In genomic region chr12:70184173-70184783, GRCm38 (mm10) we compare ENCODE assay signal across 17 mouse cellular contexts. TPM values are rescaled to one million over a fixed set of nuclear protein-coding genes. Genes with fewer than 3 reads are reported as not detected.
A peak's percentile ranks its signal among the peaks of the same experiment; 100 is the strongest.
DNase-seq lines count a peak whose midpoint lies in the region; ATAC-seq and TF ChIP-seq lines count a peak whose summit lies in the region.
"Had no signal": no experiment of that assay in that cellular context is flagged by ENCODE, and none has a peak within 500 bp of the region (broad histone marks: within the 10 kb centered on the region; RNA-seq: fewer than 3 reads in every experiment).

No protein-coding gene starts in this region.

- H3K9ac ChIP-seq in forebrain, embryonic 15.5 days (replicated peaks): no peak overlapping the region
- H3K9ac ChIP-seq in forebrain, embryonic 12.5 days: no peak overlapping the region
- H3K9ac ChIP-seq in forebrain, embryonic 16.5 days (replicated peaks; ENCODE audit: low read depth, low read length): no peak overlapping the region
- no peak overlapping the region for H3K9ac ChIP-seq in midbrain, embryonic 15.5 days

- H3K36me3 ChIP-seq in forebrain, embryonic 15.5 days: no peaks in the 10 kb centered on the region
- no peaks in the 10 kb centered on the region for H3K36me3 ChIP-seq in forebrain, embryonic 12.5 days (replicated peaks)
- no peaks in the 10 kb centered on the region for H3K36me3 ChIP-seq in forebrain, embryonic 16.5 days (ENCODE audit: control insufficient read depth, insufficient read depth)
- H3K36me3 ChIP-seq in midbrain, embryonic 15.5 days (replicated peaks): no peaks in the 10 kb centered on the region

- 78% methylated on average over 22 of the region's 22 CpGs for WGBS in forebrain, embryonic 15.5 days
- WGBS in forebrain, embryonic 12.5 days: 78% methylated on average over 22 of the region's 22 CpGs
- 77% methylated on average over 22 of the region's 22 CpGs for WGBS in forebrain, embryonic 16.5 days
- WGBS in midbrain, embryonic 15.5 days: 74% methylated on average over 22 of the region's 22 CpGs

- no peak for ATAC-seq in forebrain, embryonic 15.5 days (replicated peaks)
- ATAC-seq in forebrain, embryonic 12.5 days (ENCODE audit: low FRiP score): no peak
- no peak for ATAC-seq in forebrain, embryonic 16.5 days
- ATAC-seq in midbrain, embryonic 15.5 days (replicated peaks): 0 out of 2 replicates have a peak, but pooled peaks have one; percentile 63
- no peak for ATAC-seq in megakaryocyte progenitor cell, adult 5-6 weeks (replicated peaks; ENCODE audit: poor library complexity)
- no peak for ATAC-seq in erythroid progenitor cell, adult 5-6 weeks (replicated peaks; ENCODE audit: low FRiP score, poor library complexity, severe bottlenecking)
- ATAC-seq: intestine, postnatal 0 days had no signal

- no peak for TF ChIP-seq CTCF in brain, embryonic 14.5 days (IDR thresholded peaks at IDR 0.05; ENCODE audit: borderline replicate concordance, extremely low read depth, insufficient read depth, insufficient read length)

- no peak overlapping the region for H3K27ac ChIP-seq in forebrain, embryonic 15.5 days (replicated peaks)
- no peak overlapping the region for H3K27ac ChIP-seq in forebrain, embryonic 12.5 days
- H3K27ac ChIP-seq in forebrain, embryonic 16.5 days (ENCODE audit: low read length): no peak overlapping the region
- peak overlapping the region; percentile 48; the same call in 1 of the 2 replicates for H3K27ac ChIP-seq in midbrain, embryonic 15.5 days
- H3K27ac ChIP-seq: stomach, postnatal 0 days had no signal

- no peaks in the 10 kb centered on the region for H3K27me3 ChIP-seq in forebrain, embryonic 15.5 days
- H3K27me3 ChIP-seq in forebrain, embryonic 12.5 days: no peaks in the 10 kb centered on the region
- H3K27me3 ChIP-seq in forebrain, embryonic 16.5 days (replicated peaks; ENCODE audit: control insufficient read depth, insufficient read depth, low read length): no peaks in the 10 kb centered on the region
- H3K27me3 ChIP-seq in midbrain, embryonic 15.5 days (replicated peaks): no peaks in the 10 kb centered on the region

- no peaks in the 10 kb centered on the region for H3K4me1 ChIP-seq in forebrain, embryonic 15.5 days
- H3K4me1 ChIP-seq in forebrain, embryonic 12.5 days: no peaks in the 10 kb centered on the region
- H3K4me1 ChIP-seq in forebrain, embryonic 16.5 days (replicated peaks; ENCODE audit: control insufficient read depth, insufficient read depth, low read length): no peaks in the 10 kb centered on the region
- H3K4me1 ChIP-seq in midbrain, embryonic 15.5 days: no peaks in the 10 kb centered on the region

- no peak overlapping the region for H3K4me2 ChIP-seq in forebrain, embryonic 15.5 days (replicated peaks)
- H3K4me2 ChIP-seq in forebrain, embryonic 12.5 days: no peak overlapping the region
- H3K4me2 ChIP-seq in forebrain, embryonic 16.5 days (ENCODE audit: low read length): no peak overlapping the region
- no peak overlapping the region for H3K4me2 ChIP-seq in midbrain, embryonic 15.5 days
- H3K4me2 ChIP-seq: liver, embryonic 11.5 days had no signal

- H3K4me3 ChIP-seq in forebrain, embryonic 15.5 days: peak overlapping the region; percentile 10
- H3K4me3 ChIP-seq in forebrain, embryonic 12.5 days (replicated peaks): no peak overlapping the region
- peak overlapping the region; percentile 13; the same call in 1 of the 2 replicates for H3K4me3 ChIP-seq in forebrain, embryonic 16.5 days (replicated peaks; ENCODE audit: low read length)
- peak overlapping the region; percentile 27 for H3K4me3 ChIP-seq in midbrain, embryonic 15.5 days

- DNase-seq in brain, embryonic 14.5 days (ENCODE audit: low read depth): peak; percentile 36
- DNase-seq in ovary, postnatal 14 days (ENCODE audit: low spot score): no peak
- DNase-seq: spleen, adult 18-20 months had no signal

- TF ChIP-seq POLR2A in brain, embryonic 14.5 days (IDR thresholded peaks at IDR 0.05; ENCODE audit: borderline replicate concordance, extremely low read depth, insufficient read depth, insufficient read length, poor library complexity, severe bottlenecking): no peak

- no peaks in the 10 kb centered on the region for H3K9me3 ChIP-seq in forebrain, embryonic 15.5 days
- peaks cover 6% of the 10 kb centered on the region; the same call in 1 of the 2 replicates for H3K9me3 ChIP-seq in forebrain, embryonic 12.5 days
- 0 out of 2 replicates have a peak, but pooled peaks cover 3% of the 10 kb centered on the region for H3K9me3 ChIP-seq in forebrain, embryonic 16.5 days (ENCODE audit: control insufficient read depth, low read length)
- H3K9me3 ChIP-seq in midbrain, embryonic 15.5 days: no peaks in the 10 kb centered on the region

RNA-seq across cellular contexts. Expression of gene Abhd12b, which starts 30.3 kb away (rescaled TPM):
- not detected in 2 replicates for polyA plus RNA-seq in forebrain, embryonic 15.5 days (2015; fragmentation: Nextera tagmentation; extraction: Ambion mirVana)
- not detected in 2 replicates for polyA plus RNA-seq in forebrain, embryonic 12.5 days (2016; fragmentation: Nextera tagmentation; extraction: Ambion mirVana)
- 0.18 and 0.34 TPM in 2 replicates for polyA plus RNA-seq in brain, embryonic 14.5 days (2012; rRNA removed)
- polyA plus RNA-seq in forebrain, embryonic 16.5 days (2015; fragmentation: Nextera tagmentation; extraction: Ambion mirVana): not detected in 2 replicates
- 0.27 and 0.28 TPM in 2 replicates for polyA plus RNA-seq in midbrain, embryonic 15.5 days (2015; fragmentation: Nextera tagmentation; extraction: Ambion mirVana)
- total RNA-seq in megakaryocyte progenitor cell, adult 5-6 weeks (2015): not detected in 2 replicates
- total RNA-seq in megakaryocyte progenitor cell, adult 5-6 weeks (2017): not detected in 2 replicates
- total RNA-seq in erythroid progenitor cell, adult 5-6 weeks (2015; ENCODE audit: low replicate concordance): not detected in 2 replicates
- total RNA-seq in erythroid progenitor cell, adult 5-6 weeks (2017; ENCODE audit: low replicate concordance): not detected in 2 replicates
- total RNA-seq: gastrocnemius, postnatal 4 days; left cerebral cortex, postnatal 10 days; MEL had no signal
- polyA plus RNA-seq: embryonic facial prominence, embryonic 11.5 days; heart, embryonic 16.5 days; intestine, postnatal 0 days; liver, embryonic 11.5 days had no signal

RNA-seq across cellular contexts. Expression of gene Pygl, which starts 47.0 kb away (rescaled TPM):
- 4.1 and 6.7 TPM in 2 replicates for polyA plus RNA-seq in forebrain, embryonic 15.5 days (2015; fragmentation: Nextera tagmentation; extraction: Ambion mirVana)
- 4.9 and 5.7 TPM in 2 replicates for polyA plus RNA-seq in forebrain, embryonic 12.5 days (2016; fragmentation: Nextera tagmentation; extraction: Ambion mirVana)
- polyA plus RNA-seq in brain, embryonic 14.5 days (2012; rRNA removed): 5.0 and 6.6 TPM in 2 replicates
- polyA plus RNA-seq in forebrain, embryonic 16.5 days (2015; fragmentation: Nextera tagmentation; extraction: Ambion mirVana): 5.1 and 7.0 TPM in 2 replicates
- polyA plus RNA-seq in midbrain, embryonic 15.5 days (2015; fragmentation: Nextera tagmentation; extraction: Ambion mirVana): 8.6 and 9.1 TPM in 2 replicates
- total RNA-seq in megakaryocyte progenitor cell, adult 5-6 weeks (2015): 49.7 and 62.0 TPM in 2 replicates
- 112 and 130 TPM in 2 replicates for total RNA-seq in megakaryocyte progenitor cell, adult 5-6 weeks (2017)
- 20.5 and 22.2 TPM in 2 replicates for total RNA-seq in erythroid progenitor cell, adult 5-6 weeks (2015; ENCODE audit: low replicate concordance)
- 29.8 and 31.7 TPM in 2 replicates for total RNA-seq in erythroid progenitor cell, adult 5-6 weeks (2017; ENCODE audit: low replicate concordance)
